Mouse (Mus musculus): ENCODE measurements around the gene Ankfn1.

Ankfn1 gene

GRCm38 (mm10) chr11:89777431-89777830, at the start of gene Ankfn1:
Gene Ankfn1 (minus strand): TSS chr11:89777653.
- DNase-seq (ENCODE audit: low spot score) = no peak

GRCm38 (mm10) chr11:89823661-89824446, 46.4 kb upstream of the Ankfn1 start:
- no peak for DNase-seq (ENCODE audit: low spot score)

GRCm38 (mm10) chr11:89818594-89818993, 41.1 kb upstream of the Ankfn1 start:
- no peak for DNase-seq (ENCODE audit: low spot score)

GRCm38 (mm10) chr11:89811403-89811802, 34.0 kb upstream of the Ankfn1 start:
- DNase-seq (ENCODE audit: low spot score) = no peak

DNA sequence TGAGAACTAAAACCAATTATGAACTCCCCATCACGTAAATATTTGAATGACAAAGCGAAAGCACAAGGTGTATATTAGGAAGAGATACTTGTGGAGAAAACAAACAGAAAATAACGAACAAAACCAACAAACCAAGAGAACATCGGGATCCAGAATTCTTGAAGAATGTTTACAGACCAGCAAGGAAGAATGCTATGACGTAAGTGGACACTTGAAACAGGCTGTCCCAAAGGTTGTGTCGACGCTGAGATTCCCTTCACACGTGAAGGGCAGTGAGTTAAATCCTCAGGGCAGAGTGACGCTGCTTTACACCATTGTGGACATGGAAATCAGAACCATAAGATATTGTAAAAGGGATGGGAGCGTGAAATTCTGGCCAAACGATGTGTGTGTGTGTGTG, 30.5 kb upstream of the Ankfn1 start:
- DNase-seq (ENCODE audit: low spot score) = no peak

- DNase-seq (ENCODE audit: low spot score) = no peak
Measured at GRCm38 (mm10) chr11:89804822-89805221, 27.4 kb upstream of the Ankfn1 start.

- DNase-seq (ENCODE audit: low spot score) = no peak
Measured at GRCm38 (mm10) chr11:89803974-89804373, 26.5 kb upstream of the Ankfn1 start.

DNA sequence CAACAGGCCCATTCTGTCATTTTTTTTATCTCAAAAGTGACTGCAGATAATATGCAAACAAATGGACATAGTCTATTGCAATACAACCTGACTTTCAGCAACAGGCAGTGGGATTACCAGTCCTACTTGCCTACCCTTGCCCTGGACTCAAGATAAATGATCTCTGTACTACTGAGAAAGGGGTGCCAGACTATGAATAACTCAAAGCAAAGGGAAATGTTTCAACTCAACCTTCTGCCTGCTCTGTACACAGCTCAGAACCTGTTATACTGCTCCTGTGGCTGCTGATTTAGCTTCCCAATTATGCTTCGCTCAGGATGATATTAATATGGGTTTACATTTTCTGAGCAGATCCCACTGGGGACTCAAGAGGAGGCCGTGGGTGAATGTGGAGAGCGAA, 15.3 kb upstream of the Ankfn1 start:
- DNase-seq (ENCODE audit: low spot score) = no peak

DNA sequence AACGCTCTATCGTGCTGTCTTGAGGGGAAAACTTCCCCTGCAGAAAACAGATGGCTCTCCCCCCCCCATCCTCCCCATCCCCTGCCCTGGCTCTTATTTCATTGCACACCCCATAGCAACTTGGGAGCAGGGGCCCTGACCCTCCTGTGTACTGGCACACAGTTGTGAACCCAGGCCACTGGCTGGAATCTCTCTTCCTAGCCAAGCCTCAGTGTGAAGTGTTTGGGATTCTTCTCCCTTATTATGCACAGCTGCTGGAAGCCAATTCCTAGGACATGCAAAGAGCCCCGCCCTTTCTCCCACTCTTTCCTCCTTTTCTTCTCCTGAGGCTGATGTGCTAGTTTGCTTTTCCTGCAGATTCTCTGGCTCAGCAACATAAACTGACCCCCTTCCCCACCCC, 1.4 kb downstream of the Ankfn1 start:
- no peak for DNase-seq (ENCODE audit: low spot score)

DNA sequence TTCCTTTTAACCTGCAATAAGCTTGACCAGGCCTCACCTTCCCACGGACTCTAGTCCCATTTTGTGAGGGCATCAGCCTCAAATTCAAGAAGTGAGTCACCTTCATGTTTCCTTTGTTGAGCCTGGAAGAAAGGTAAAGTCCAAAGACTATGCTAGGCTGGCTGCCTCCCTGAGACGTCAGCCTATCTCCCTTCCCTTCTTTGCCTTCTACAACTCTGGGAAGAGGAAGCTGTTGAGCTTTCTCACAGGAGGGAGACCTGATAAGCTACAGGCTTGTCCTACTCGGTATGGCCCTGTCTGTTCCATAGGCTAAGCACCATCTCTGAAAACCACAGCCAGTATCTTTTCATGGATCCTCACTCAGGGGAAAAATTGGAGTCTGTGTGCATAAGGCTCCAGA, 2.5 kb downstream of the Ankfn1 start:
- no peak for DNase-seq (ENCODE audit: low spot score)

DNA sequence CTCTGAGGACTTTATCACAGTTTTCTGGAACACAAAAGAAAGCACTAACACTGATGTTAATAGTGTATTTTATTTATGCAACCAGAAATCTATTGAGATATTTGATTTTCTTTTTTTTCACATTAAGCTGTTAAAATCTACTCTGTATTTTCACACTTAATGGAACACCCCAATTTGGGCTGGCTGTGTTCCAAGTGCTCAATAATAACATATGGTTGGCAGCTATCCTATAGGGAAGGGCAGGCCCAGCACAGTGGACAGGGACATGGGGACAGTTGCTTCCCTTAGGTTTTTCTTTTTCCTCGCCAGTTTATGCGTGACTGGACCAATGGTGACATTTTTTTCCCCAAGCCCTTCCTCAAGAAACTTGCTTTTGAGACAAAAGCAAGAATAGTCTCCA, 4.5 kb downstream of the Ankfn1 start:
- DNase-seq (ENCODE audit: low spot score) = no peak

DNA sequence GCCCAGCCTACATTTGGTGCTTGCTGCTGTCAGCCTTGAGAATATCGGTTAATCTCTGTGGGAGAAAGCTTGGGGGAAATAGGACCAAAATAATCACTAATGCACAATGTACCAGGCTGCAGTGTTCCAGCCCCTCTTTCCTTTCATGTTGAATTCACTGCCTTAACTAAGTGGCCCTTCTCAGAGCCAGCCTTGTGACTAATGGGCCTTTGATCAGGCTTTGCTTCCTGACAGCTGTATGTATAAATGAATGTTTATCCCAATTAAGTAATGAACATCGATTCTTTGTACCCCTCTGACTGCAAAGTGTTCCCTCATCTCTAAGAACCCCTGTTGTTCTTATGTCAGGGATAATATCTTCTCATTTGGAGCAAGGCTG, 11.7 kb downstream of the Ankfn1 start:
- no peak for DNase-seq (ENCODE audit: low spot score)

GRCm38 (mm10) chr11:89765014-89765769, 12.3 kb downstream of the Ankfn1 start:
- DNase-seq (ENCODE audit: low spot score) = no peak

GRCm38 (mm10) chr11:89733973-89734693, 43.3 kb downstream of the Ankfn1 start:
- no peak for DNase-seq (ENCODE audit: low spot score)

DNA sequence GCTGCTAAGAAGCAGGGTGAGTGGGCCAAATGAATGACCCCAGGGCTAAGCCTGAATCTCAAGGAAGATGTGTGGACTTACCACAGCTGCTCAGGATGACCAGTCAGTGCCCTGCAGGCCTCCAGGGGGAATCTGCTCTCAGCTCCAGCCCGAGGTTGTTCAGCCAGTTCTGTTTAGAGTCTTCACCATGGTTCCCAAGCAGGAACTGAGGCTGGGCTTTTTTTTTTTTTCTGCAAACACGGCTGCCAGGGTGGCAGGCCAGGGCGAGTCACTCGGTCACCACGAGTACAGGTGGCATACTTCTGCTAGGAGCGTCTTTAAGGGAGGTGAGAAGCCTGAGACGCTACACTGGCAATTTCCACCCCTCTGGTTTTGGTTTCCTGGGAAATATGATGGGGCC, 43.9 kb downstream of the Ankfn1 start:
- DNase-seq (ENCODE audit: low spot score) = no peak

DNA sequence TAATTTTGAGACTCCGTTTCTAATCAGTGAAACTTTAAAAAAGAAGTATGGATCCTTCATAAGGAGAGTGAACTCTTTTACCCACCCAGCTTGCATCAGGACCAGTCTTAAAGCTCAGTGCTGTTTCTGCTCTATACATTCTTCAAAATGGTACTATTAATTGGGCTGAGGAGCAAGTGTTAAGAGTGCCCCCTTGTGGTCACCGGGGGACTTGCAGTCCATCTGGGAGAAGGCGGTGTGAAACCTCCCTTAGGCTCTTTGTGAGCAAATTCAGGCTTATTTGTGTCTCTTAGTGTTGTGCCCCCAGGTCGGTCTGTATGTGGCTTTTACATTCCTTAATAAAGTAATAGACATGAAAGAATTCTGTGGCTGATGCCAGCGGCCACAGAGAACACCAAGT, 56.6 kb downstream of the Ankfn1 start:
- DNase-seq (ENCODE audit: low spot score) = peak; percentile 1

- no peak for DNase-seq (ENCODE audit: low spot score)
Measured at GRCm38 (mm10) chr11:89718491-89718982, 58.9 kb downstream of the Ankfn1 start.

GRCm38 (mm10) chr11:89716351-89716750, 61.1 kb downstream of the Ankfn1 start:
- DNase-seq (ENCODE audit: low spot score) = no peak

- no peak for DNase-seq (ENCODE audit: low spot score)
Measured at GRCm38 (mm10) chr11:89708526-89708925, 68.9 kb downstream of the Ankfn1 start.

GRCm38 (mm10) chr11:89696431-89697403, 80.7 kb downstream of the Ankfn1 start:
- DNase-seq (ENCODE audit: low spot score) = no peak

- no peak for DNase-seq (ENCODE audit: low spot score)
Measured at GRCm38 (mm10) chr11:89693686-89694085, 83.8 kb downstream of the Ankfn1 start.

All from T-cell, adult 2 months (primary cell).